Mouse (Mus musculus) kidney, postnatal 36 days (tissue): ENCODE data around the gene Cox8a.

Source experiments
- DNase-seq, 2 experiments: peaks; one replicate each; pipeline ENCODE4 v3.0.0; 2021 to 2022; ENCODE audit warnings: mixed read lengths in 2 of 2

Cox8a gene

GRCm38 (mm10) chr19:7222196-7222595, 4.8 kb upstream of the Cox8a start:
- no peak for DNase-seq

GRCm38 (mm10) chr19:7218753-7219152, 1.3 kb upstream of the Cox8a start:
- no peak for DNase-seq

GRCm38 (mm10) chr19:7217926-7218267, 481 bp upstream of the Cox8a start:
- no peak for DNase-seq

GRCm38 (mm10) chr19:7214484-7214883, 2.9 kb downstream of the Cox8a start:
- DNase-seq = no peak

GRCm38 (mm10) chr19:7213010-7213409, 4.4 kb downstream of the Cox8a start:
- DNase-seq = no peak

- DNase-seq = no peak
Measured at GRCm38 (mm10) chr19:7212216-7212615, 5.2 kb downstream of the Cox8a start.

- no peak for DNase-seq
Measured at GRCm38 (mm10) chr19:7209907-7210646, 7.3 kb downstream of the Cox8a start.

GRCm38 (mm10) chr19:7205753-7206736, 11.4 kb downstream of the Cox8a start, which contains the start of gene Otub1:
TSS of gene Otub1 (minus strand) at chr19:7206316.
- DNase-seq = peak; percentile 95 to 96

GRCm38 (mm10) chr19:7205326-7205725, 12.1 kb downstream of the Cox8a start:
- DNase-seq = no peak

- no peak for DNase-seq
Measured at GRCm38 (mm10) chr19:7204898-7205297, 12.5 kb downstream of the Cox8a start.

- DNase-seq = no peak
Measured at GRCm38 (mm10) chr19:7200427-7200826, 17.0 kb downstream of the Cox8a start.

- no peak for DNase-seq
Measured at GRCm38 (mm10) chr19:7199089-7199488, 18.3 kb downstream of the Cox8a start.

GRCm38 (mm10) chr19:7197445-7197844, 20.0 kb downstream of the Cox8a start:
- peak in 1 of 2 experiments; percentile 46 for DNase-seq

GRCm38 (mm10) chr19:7196741-7197270, 20.6 kb downstream of the Cox8a start:
- DNase-seq = peak; percentile 72 to 79

- peak; percentile 66 to 89 for DNase-seq
Measured at GRCm38 (mm10) chr19:7195900-7196728, 21.3 kb downstream of the Cox8a start.

GRCm38 (mm10) chr19:7192561-7192967, 24.9 kb downstream of the Cox8a start:
- DNase-seq = peak; percentile 84 to 93

- peak; percentile 87 to 94 for DNase-seq
Measured at GRCm38 (mm10) chr19:7191639-7192038, 25.8 kb downstream of the Cox8a start.

GRCm38 (mm10) chr19:7190986-7191385, 26.4 kb downstream of the Cox8a start:
- peak in 1 of 2 experiments; percentile 68 for DNase-seq

GRCm38 (mm10) chr19:7189026-7189425, 28.4 kb downstream of the Cox8a start:
- DNase-seq = peak in 1 of 2 experiments; percentile 70

GRCm38 (mm10) chr19:7187157-7187556, 30.3 kb downstream of the Cox8a start:
- DNase-seq = no peak

- peak in 1 of 2 experiments; percentile 33 for DNase-seq
Measured at GRCm38 (mm10) chr19:7185715-7186291, 31.6 kb downstream of the Cox8a start.

- DNase-seq = peak; percentile 65 to 68
Measured at GRCm38 (mm10) chr19:7185059-7185458, 32.4 kb downstream of the Cox8a start.
